Mouse (Mus musculus) cerebellum, adult 2 months (tissue): ENCODE measurements around the gene Nr1d1.

Experiments used
- CTCF ChIP-seq: fragments of 200-500 bp; IDR thresholded peaks from 2 replicates; pipeline ENCODE4 v1.5.1; 2011; ENCODE audit warnings: low read depth, mild to moderate bottlenecking, control low read depth, low read length, moderate library complexity, borderline replicate concordance; ENCODE audit not compliant: insufficient read depth
- POLR2A ChIP-seq: fragments of 200-500 bp; IDR thresholded peaks from 2 replicates; pipeline ENCODE4 v1.6.1; 2011; ENCODE audit warnings: low read length, control low read depth, borderline replicate concordance; ENCODE audit not compliant: insufficient read depth

GRCm38 (mm10) chr11:98744456-98745019, 30.6 kb downstream of the Nr1d1 start:
- no peak for TF ChIP-seq POLR2A
- TF ChIP-seq CTCF, result no peak
